Mouse (Mus musculus) ES-Bruce4 (cell line): Measurements from ENCODE around the gene Polr2e. TPM values are rescaled to one million over a fixed set of nuclear protein-coding genes. Genes with fewer than 3 reads are reported as not detected.
A peak's percentile ranks its signal among the peaks of the same experiment; 100 is the strongest.

Experiments used
- H3K27ac ChIP-seq: 2 replicates; pipeline ENCODE4 v1.5.1; 2012; ENCODE audit warnings: low read length, inconsistent platforms; ENCODE audit not compliant: insufficient read depth
- H3K27me3 ChIP-seq: 2 replicates; pipeline ENCODE4 v1.6.1; 2012; ENCODE audit warnings: mild to moderate bottlenecking, low read length, inconsistent platforms; ENCODE audit not compliant: control insufficient read depth, poor library complexity, insufficient read depth, severe bottlenecking
- H3K36me3 ChIP-seq: 2 replicates; pipeline ENCODE4 v1.6.1; 2012; ENCODE audit warnings: inconsistent platforms, mild to moderate bottlenecking, low read length, moderate library complexity; ENCODE audit not compliant: control insufficient read depth, poor library complexity, insufficient read depth, severe bottlenecking
- H3K4me1 ChIP-seq: one replicate; pipeline ENCODE4 v1.8.1; 2011; ENCODE audit warnings: low read length; ENCODE audit not compliant: control insufficient read depth, insufficient read depth
- H3K4me3 ChIP-seq: 2 replicates; pipeline ENCODE4 v1.5.1; 2011; ENCODE audit warnings: low read depth, mild to moderate bottlenecking, low read length
- H3K9ac ChIP-seq: 2 replicates; pipeline ENCODE4 v1.6.1; 2012; ENCODE audit warnings: low read depth, mild to moderate bottlenecking, inconsistent platforms; ENCODE audit not compliant: poor library complexity, severe bottlenecking
- H3K9me3 ChIP-seq: replicated peaks from 2 replicates; pipeline ENCODE4 v1.6.1; 2012; ENCODE audit warnings: mild to moderate bottlenecking, low read length, inconsistent platforms; ENCODE audit not compliant: control insufficient read depth, poor library complexity, insufficient read depth, severe bottlenecking
- CTCF ChIP-seq: IDR thresholded peaks from one replicate; pipeline ENCODE4 v1.8.1; 2011; ENCODE audit warnings: low read depth, low read length
- EP300 ChIP-seq: IDR thresholded peaks from 2 replicates; pipeline ENCODE4 v1.6.1; 2011; ENCODE audit warnings: low read depth, low read length; ENCODE audit not compliant: insufficient read depth
- POLR2A ChIP-seq: IDR thresholded peaks from one replicate; pipeline ENCODE4 v1.8.1; 2011; ENCODE audit warnings: low read length; ENCODE audit not compliant: insufficient read depth
- polyA plus RNA-seq: library from polyadenylated mRNA; stranded (reverse); fragments of >200 nt; gene quantifications from 2 replicates; pipeline ENCODE4 v1.2.4, GENCODE M21; 2011; ENCODE audit warnings: low read depth; ENCODE audit not compliant: missing spikeins, insufficient read depth, insufficient read length

Polr2e gene
- polyA plus RNA-seq, 1 experiment, result 176 TPM

- Histone ChIP-seq H3K4me1 (peaks cover 10% of the 10 kb centered on the region), H3K27ac (peak overlapping the region; percentile 21; the same call in 1 of the 2 replicates), H3K36me3 (no peaks in the 10 kb centered on the region), H3K4me3 (no peak overlapping the region), H3K27me3 (no peaks in the 10 kb centered on the region), H3K9ac (no peak overlapping the region), H3K9me3 (no peaks in the 10 kb centered on the region)
- TF ChIP-seq POLR2A (no peak), CTCF (no peak), EP300 (no peak)
Observed at GRCm38 (mm10) chr10:80027681-80028520, 11.7 kb downstream of the Polr2e start.

- no peaks in the 10 kb centered on the region for H3K36me3 ChIP-seq
- no peaks in the 10 kb centered on the region for H3K9me3 ChIP-seq
- H3K27me3 ChIP-seq, result no peaks in the 10 kb centered on the region
- TF ChIP-seq CTCF, result no peak
- TF ChIP-seq EP300, result no peak
- TF ChIP-seq POLR2A, result no peak
- H3K27ac ChIP-seq, result no peak overlapping the region
- H3K9ac ChIP-seq, result no peak overlapping the region
- peaks cover 9% of the 10 kb centered on the region for H3K4me1 ChIP-seq
- H3K4me3 ChIP-seq, result no peak overlapping the region
Observed at GRCm38 (mm10) chr10:80025889-80026288, 13.7 kb downstream of the Polr2e start.

GRCm38 (mm10) chr10:80025463-80025862, 14.1 kb downstream of the Polr2e start:
- H3K4me3 ChIP-seq, result no peak overlapping the region
- H3K9ac ChIP-seq, result no peak overlapping the region
- no peak overlapping the region for H3K27ac ChIP-seq
- H3K27me3 ChIP-seq, result no peaks in the 10 kb centered on the region
- no peaks in the 10 kb centered on the region for H3K9me3 ChIP-seq
- TF ChIP-seq POLR2A, result no peak
- no peak for TF ChIP-seq EP300
- no peak for TF ChIP-seq CTCF
- H3K36me3 ChIP-seq, result no peaks in the 10 kb centered on the region
- H3K4me1 ChIP-seq, result peaks cover 9% of the 10 kb centered on the region

- H3K4me3 ChIP-seq, result no peak overlapping the region
- H3K36me3 ChIP-seq, result no peaks in the 10 kb centered on the region
- H3K27me3 ChIP-seq, result no peaks in the 10 kb centered on the region
- H3K27ac ChIP-seq, result peak overlapping the region; percentile 33
- peaks cover 9% of the 10 kb centered on the region for H3K4me1 ChIP-seq
- no peak overlapping the region for H3K9ac ChIP-seq
- TF ChIP-seq EP300 (no peak), POLR2A (no peak), CTCF (no peak)
- no peaks in the 10 kb centered on the region for H3K9me3 ChIP-seq
Observed at GRCm38 (mm10) chr10:80025044-80025347, 14.6 kb downstream of the Polr2e start.

GRCm38 (mm10) chr10:80024229-80025043, 15.2 kb downstream of the Polr2e start:
- Histone ChIP-seq H3K4me3 (no peak overlapping the region), H3K27ac (peak overlapping the region; percentile 33), H3K9me3 (no peaks in the 10 kb centered on the region), H3K36me3 (no peaks in the 10 kb centered on the region), H3K9ac (no peak overlapping the region), H3K4me1 (peaks cover 9% of the 10 kb centered on the region), H3K27me3 (no peaks in the 10 kb centered on the region)
- TF ChIP-seq CTCF (no peak), EP300 (no peak), POLR2A (no peak)

- Histone ChIP-seq H3K27me3 (no peaks in the 10 kb centered on the region), H3K9ac (no peak overlapping the region), H3K9me3 (no peaks in the 10 kb centered on the region), H3K36me3 (no peaks in the 10 kb centered on the region), H3K4me1 (peaks cover 9% of the 10 kb centered on the region), H3K27ac (no peak overlapping the region), H3K4me3 (no peak overlapping the region)
- TF ChIP-seq CTCF (no peak), EP300 (no peak), POLR2A (no peak)
Observed at GRCm38 (mm10) chr10:80023758-80024157, 15.8 kb downstream of the Polr2e start.
